Mouse (Mus musculus) erythroblast, embryonic 14.5 days (primary cell): ENCODE data around the gene Ptprt. TPM values are rescaled to one million over a fixed set of nuclear protein-coding genes. Genes with fewer than 3 reads are reported as not detected.

Source experiments
- H3K27me3 ChIP-seq: 2 replicates; pipeline ENCODE4 v1.6.1; 2012; ENCODE audit warnings: inconsistent platforms; ENCODE audit not compliant: control insufficient read depth
- H3K36me3 ChIP-seq: 2 replicates; pipeline ENCODE4 v1.6.1; 2012; ENCODE audit warnings: mild to moderate bottlenecking, inconsistent platforms; ENCODE audit not compliant: control insufficient read depth
- H3K4me1 ChIP-seq: 2 replicates; pipeline ENCODE4 v1.6.1; 2012; ENCODE audit warnings: inconsistent platforms; ENCODE audit not compliant: control insufficient read depth
- H3K4me3 ChIP-seq: replicated peaks from 2 replicates; pipeline ENCODE3; 2012; ENCODE audit warnings: moderate library complexity, mild to moderate bottlenecking, inconsistent platforms
- H3K9me3 ChIP-seq: 2 replicates; pipeline ENCODE4 v1.6.1; 2012; ENCODE audit warnings: low read length, inconsistent platforms, mixed read lengths; ENCODE audit not compliant: control insufficient read depth
- GATA1 ChIP-seq: IDR thresholded peaks from 2 replicates; pipeline ENCODE4 v1.6.1; 2012; ENCODE audit warnings: low read length, inconsistent platforms, mixed read lengths
- TAL1 ChIP-seq: IDR thresholded peaks from 3 replicates; pipeline ENCODE4 v1.6.1; 2012; ENCODE audit warnings: low read length, inconsistent platforms, mixed read lengths
- polyA plus RNA-seq: library from polyadenylated mRNA; stranded (reverse); fragments of >175 nt; gene quantifications from 2 replicates; pipeline ENCODE4 v1.2.3, GENCODE M21; 2012

Gene Ptprt
- polyA plus RNA-seq, 1 experiment = not detected

GRCm38 (mm10) chr2:162498191-162498590, 162.8 kb downstream of the Ptprt start:
- TF ChIP-seq TAL1 (no peak), GATA1 (no peak)
- H3K27me3 ChIP-seq = no peaks in the 10 kb centered on the region
- peaks cover 35% of the 10 kb centered on the region for H3K9me3 ChIP-seq
- H3K4me3 ChIP-seq = no peak overlapping the region
- H3K4me1 ChIP-seq = no peaks in the 10 kb centered on the region
- H3K36me3 ChIP-seq = no peaks in the 10 kb centered on the region

- no peak for TF ChIP-seq TAL1
- no peak for TF ChIP-seq GATA1
- H3K9me3 ChIP-seq = peaks cover 6% of the 10 kb centered on the region; the same call in 1 of the 2 replicates
- H3K4me1 ChIP-seq = no peaks in the 10 kb centered on the region
- no peak overlapping the region for H3K4me3 ChIP-seq
- no peaks in the 10 kb centered on the region for H3K36me3 ChIP-seq
- no peaks in the 10 kb centered on the region for H3K27me3 ChIP-seq
Observed at GRCm38 (mm10) chr2:162484036-162484435, 176.9 kb downstream of the Ptprt start.

DNA sequence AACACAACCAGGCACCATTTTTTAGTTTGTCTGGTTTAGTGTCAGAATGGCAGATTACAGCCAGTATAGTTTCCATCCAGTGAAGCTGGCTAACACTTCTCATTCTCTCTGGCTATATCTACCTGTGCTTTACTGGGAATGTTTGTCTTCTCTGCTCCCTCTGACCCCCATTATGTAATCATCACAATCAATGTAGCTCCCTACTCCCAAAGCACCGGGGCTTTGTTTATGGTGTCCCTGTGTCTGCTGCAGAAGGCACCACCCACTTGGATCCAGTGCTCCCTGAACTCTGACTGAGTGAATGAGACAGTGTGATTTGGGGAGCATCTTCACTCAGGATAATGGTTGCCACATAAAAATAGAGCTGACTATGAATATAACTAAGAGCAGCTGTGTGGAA, 217.8 kb downstream of the Ptprt start:
- peaks cover 18% of the 10 kb centered on the region; the same call in 1 of the 2 replicates for H3K9me3 ChIP-seq
- H3K4me3 ChIP-seq = no peak overlapping the region
- H3K4me1 ChIP-seq = no peaks in the 10 kb centered on the region
- no peaks in the 10 kb centered on the region for H3K36me3 ChIP-seq
- no peaks in the 10 kb centered on the region for H3K27me3 ChIP-seq
- TF ChIP-seq TAL1 = no peak
- TF ChIP-seq GATA1 = no peak

GRCm38 (mm10) chr2:162436646-162437045, 224.3 kb downstream of the Ptprt start:
- peaks cover 14% of the 10 kb centered on the region for H3K9me3 ChIP-seq
- H3K4me1 ChIP-seq = no peaks in the 10 kb centered on the region
- no peaks in the 10 kb centered on the region for H3K27me3 ChIP-seq
- H3K4me3 ChIP-seq = no peak overlapping the region
- H3K36me3 ChIP-seq = no peaks in the 10 kb centered on the region
- TF ChIP-seq TAL1 (no peak), GATA1 (no peak)

GRCm38 (mm10) chr2:162430171-162430570, 230.8 kb downstream of the Ptprt start:
- Histone ChIP-seq H3K9me3 (peaks cover 45% of the 10 kb centered on the region), H3K4me1 (no peaks in the 10 kb centered on the region), H3K36me3 (no peaks in the 10 kb centered on the region), H3K27me3 (no peaks in the 10 kb centered on the region), H3K4me3 (no peak overlapping the region)
- TF ChIP-seq GATA1 = no peak

DNA sequence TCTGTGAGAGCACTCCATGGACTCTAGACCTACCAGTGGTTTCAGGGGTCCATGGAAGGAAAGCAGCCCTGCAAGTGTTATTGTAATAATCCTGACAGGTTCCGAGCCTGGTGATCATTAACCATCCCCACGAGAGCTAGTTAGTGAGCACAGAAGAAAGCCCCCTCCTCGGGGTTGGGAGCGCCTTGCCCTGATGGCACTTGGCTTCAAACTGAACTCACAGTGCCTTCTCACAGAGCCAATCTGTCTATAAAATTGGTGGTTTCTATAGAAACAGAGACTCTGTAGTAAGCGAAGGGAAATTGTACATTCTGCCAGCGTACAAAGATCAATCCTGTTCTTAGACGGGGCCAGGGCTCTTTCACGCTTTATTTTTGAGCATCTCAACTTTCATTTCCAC, 234.8 kb downstream of the Ptprt start:
- Histone ChIP-seq H3K9me3 (peaks cover 44% of the 10 kb centered on the region), H3K27me3 (no peaks in the 10 kb centered on the region), H3K36me3 (no peaks in the 10 kb centered on the region), H3K4me1 (no peaks in the 10 kb centered on the region), H3K4me3 (no peak overlapping the region)
- TF ChIP-seq GATA1 (no peak), TAL1 (no peak)

- TF ChIP-seq GATA1 (no peak), TAL1 (no peak)
- Histone ChIP-seq H3K36me3 (no peaks in the 10 kb centered on the region), H3K9me3 (peaks cover 19% of the 10 kb centered on the region), H3K27me3 (no peaks in the 10 kb centered on the region), H3K4me3 (no peak overlapping the region), H3K4me1 (no peaks in the 10 kb centered on the region)
Observed at GRCm38 (mm10) chr2:162418181-162418580, 242.8 kb downstream of the Ptprt start.

DNA sequence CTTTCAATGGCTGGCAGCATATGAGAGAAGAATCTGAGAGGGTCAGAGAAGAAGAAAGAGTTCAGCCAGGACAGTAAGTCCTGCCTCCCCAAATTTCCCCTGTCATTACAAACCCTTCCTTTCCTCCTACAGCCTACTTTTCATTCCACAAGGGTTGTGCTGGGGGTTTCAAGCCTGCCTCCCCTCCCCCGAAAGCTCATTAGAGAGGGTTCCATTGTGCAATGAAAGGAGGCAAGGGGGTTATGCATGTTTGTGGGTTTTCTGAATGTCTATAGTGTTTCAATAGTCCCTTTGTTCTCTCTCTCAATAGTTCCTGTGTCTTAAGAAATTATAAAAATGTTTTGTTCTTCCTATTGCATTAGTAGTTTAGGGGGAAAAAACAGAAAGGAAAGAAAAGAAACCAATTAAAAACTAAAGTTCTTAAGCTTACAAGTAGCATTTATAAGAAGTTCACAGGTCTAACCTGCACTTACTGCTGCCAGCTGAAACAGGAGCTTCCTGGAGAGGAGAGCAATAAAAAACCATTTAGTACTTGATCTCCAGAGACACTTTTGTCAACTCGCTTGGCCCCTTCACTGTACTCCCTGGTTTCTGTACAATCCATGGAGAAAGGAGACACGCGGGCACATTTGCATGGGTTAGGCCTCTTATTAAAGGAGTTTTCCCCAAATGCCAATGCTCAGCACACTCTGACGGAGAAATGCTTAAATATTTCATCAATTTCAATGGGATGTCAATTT, 247.7 kb downstream of the Ptprt start:
- no peak overlapping the region for H3K4me3 ChIP-seq
- H3K4me1 ChIP-seq = no peaks in the 10 kb centered on the region
- TF ChIP-seq TAL1 (no peak), GATA1 (no peak)
- H3K36me3 ChIP-seq = no peaks in the 10 kb centered on the region
- no peaks in the 10 kb centered on the region for H3K27me3 ChIP-seq
- H3K9me3 ChIP-seq = peaks cover 40% of the 10 kb centered on the region

DNA sequence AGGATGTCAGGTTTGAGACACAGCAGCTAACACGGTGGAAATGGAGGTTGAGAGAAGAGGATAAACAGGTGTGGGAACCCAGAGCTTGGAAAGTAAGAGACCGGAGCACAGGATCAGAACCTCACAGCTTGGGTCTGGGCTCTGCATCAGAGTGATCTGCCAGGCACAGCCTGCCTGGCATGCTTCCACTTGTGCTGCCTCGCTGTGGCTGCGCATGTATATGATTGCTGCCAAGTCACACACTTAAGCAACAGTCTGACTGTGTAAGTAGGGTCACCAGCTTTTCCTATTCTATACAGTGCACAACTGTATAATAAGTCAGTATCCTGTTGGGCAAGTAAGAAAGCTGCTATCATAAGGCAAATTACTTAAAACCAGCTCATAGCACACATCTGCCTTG, 249.9 kb downstream of the Ptprt start:
- no peak overlapping the region for H3K4me3 ChIP-seq
- no peaks in the 10 kb centered on the region for H3K4me1 ChIP-seq
- H3K36me3 ChIP-seq = no peaks in the 10 kb centered on the region
- H3K27me3 ChIP-seq = no peaks in the 10 kb centered on the region
- H3K9me3 ChIP-seq = peaks cover 49% of the 10 kb centered on the region
- TF ChIP-seq GATA1 (no peak), TAL1 (no peak)

GRCm38 (mm10) chr2:162409245-162409644, 251.7 kb downstream of the Ptprt start:
- no peaks in the 10 kb centered on the region for H3K36me3 ChIP-seq
- H3K4me1 ChIP-seq = no peaks in the 10 kb centered on the region
- H3K9me3 ChIP-seq = peaks cover 49% of the 10 kb centered on the region
- H3K27me3 ChIP-seq = no peaks in the 10 kb centered on the region
- no peak overlapping the region for H3K4me3 ChIP-seq
- TF ChIP-seq TAL1 = no peak
- no peak for TF ChIP-seq GATA1
